Mouse (Mus musculus) spleen, adult 2 months (tissue): ENCODE data around the gene Gnptab.

Experiments
- CTCF ChIP-seq: fragments of 200-500 bp; IDR thresholded peaks from 2 replicates; pipeline ENCODE4 v1.5.1; 2011; ENCODE audit warnings: mild to moderate bottlenecking, inconsistent platforms; ENCODE audit not compliant: insufficient read depth, insufficient read length, insufficient replicate concordance; ENCODE audit errors: extremely low read depth
- POLR2A ChIP-seq: fragments of 200-500 bp; IDR thresholded peaks from 2 replicates; pipeline ENCODE4 v1.6.1; 2011; ENCODE audit warnings: low read depth, low read length, inconsistent platforms

DNA sequence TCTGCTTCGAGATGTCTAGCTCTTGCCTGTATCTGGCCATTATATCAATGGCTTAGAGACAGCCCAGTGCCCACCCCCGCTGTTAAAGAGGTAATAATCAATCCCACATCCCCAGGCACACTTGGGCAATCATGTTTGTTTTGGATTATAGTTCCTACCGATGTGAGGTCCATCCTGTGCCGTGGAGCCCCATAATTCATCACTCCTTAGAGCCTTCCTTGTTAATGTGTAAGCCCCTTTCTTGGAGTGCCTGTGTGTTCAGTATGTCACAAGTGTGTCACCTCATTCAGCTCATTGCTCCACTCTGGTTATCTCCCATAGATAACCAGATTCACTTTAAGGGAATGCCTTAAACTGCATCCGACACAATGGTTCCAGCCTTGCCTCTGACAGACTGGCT lies 24.3 kb upstream of the Gnptab start:
- TF ChIP-seq POLR2A (no peak), CTCF (no peak)
